Mouse (Mus musculus) hindbrain, embryonic 16.5 days (tissue): ENCODE measurements around the gene Spp2. TPM values are rescaled to one million over a fixed set of nuclear protein-coding genes. Genes with fewer than 3 reads are reported as not detected.
A peak's percentile ranks its signal among the peaks of the same experiment; 100 is the strongest.

ENCODE experiments used
- ATAC-seq: fragments of 200-750 bp; cut with Nextera tagmentation; 2 replicates; pipeline ENCODE4 v1.8.0; 2017; ENCODE audit warnings: moderate TSS enrichment, moderate library complexity
- H3K27ac ChIP-seq: fragments of 300-500 bp; sonication (generic); 2 replicates; pipeline ENCODE4 v1.5.1; 2014; ENCODE audit warnings: low read depth, mild to moderate bottlenecking, control low read depth, low read length, moderate library complexity
- H3K27me3 ChIP-seq: fragments of 300-500 bp; sonication (generic); replicated peaks from 2 replicates; pipeline ENCODE4 v1.6.1; 2014; ENCODE audit warnings: low read length; ENCODE audit not compliant: control insufficient read depth, insufficient read depth
- H3K36me3 ChIP-seq: fragments of 300-500 bp; sonication (generic); 2 replicates; pipeline ENCODE4 v1.6.1; 2014; ENCODE audit warnings: mild to moderate bottlenecking, low read length, moderate library complexity, mixed read lengths; ENCODE audit not compliant: control insufficient read depth, insufficient read depth
- H3K4me1 ChIP-seq: fragments of 300-500 bp; sonication (generic); 2 replicates; pipeline ENCODE4 v1.6.1; 2014; ENCODE audit warnings: low read depth, low read length; ENCODE audit not compliant: control insufficient read depth, insufficient read depth
- H3K4me2 ChIP-seq: fragments of 300-500 bp; sonication (generic); 2 replicates; pipeline ENCODE4 v1.6.1; 2014; ENCODE audit warnings: mild to moderate bottlenecking, low read length, control low read depth, moderate library complexity
- H3K4me3 ChIP-seq: fragments of 300-500 bp; sonication (generic); 2 replicates; pipeline ENCODE4 v1.5.1; 2014; ENCODE audit warnings: mild to moderate bottlenecking, low read length, control low read depth, moderate library complexity
- H3K9ac ChIP-seq: fragments of 300-500 bp; sonication (generic); 2 replicates; pipeline ENCODE4 v1.6.1; 2014; ENCODE audit warnings: low read depth, mild to moderate bottlenecking, control low read depth, low read length, moderate library complexity
- H3K9me3 ChIP-seq: fragments of 300-500 bp; sonication (generic); 2 replicates; pipeline ENCODE4 v1.6.1; 2014; ENCODE audit warnings: mild to moderate bottlenecking, low read length, moderate library complexity; ENCODE audit not compliant: control insufficient read depth
- WGBS: fragments of 180-500 bp; shearing (Covaris S2); extraction: QIAGEN DNeasy Blood & Tissue Kit; methylation state at CpG from one replicate; pipeline ENCODE4 v1.1.7; 2014; 5-methylcytosine and 5-hydroxymethylcytosine counted together
- polyA plus RNA-seq: library from polyadenylated mRNA; unstranded; fragments of >200 nt; fragmentation: Nextera tagmentation; extraction: Ambion mirVana; gene quantifications from 2 replicates; pipeline ENCODE4 v1.2.1, GENCODE M21; 2015

Gene Spp2
- 0.28 TPM in 1 of 2 replicates, not detected in the other for polyA plus RNA-seq

GRCm38 (mm10) chr1:88406807-88407198, at the start of gene Spp2:
Gene Spp2 (plus strand): TSS chr1:88406961.
- Histone ChIP-seq H3K9ac (no peak within 1 kb of the TSS), H3K4me3 (no peak within 1 kb of the TSS), H3K27me3 (no peaks in the 10 kb centered on the region), H3K4me1 (peaks cover 4% of the 10 kb centered on the region), H3K27ac (no peak within 1 kb of the TSS), H3K9me3 (no peaks in the 10 kb centered on the region), H3K36me3 (no peaks in the 10 kb centered on the region), H3K4me2 (no peak within 1 kb of the TSS)
- 74% methylated on average over 5 of the region's 5 CpGs for WGBS
- ATAC-seq: no peak

- Histone ChIP-seq H3K9ac (0 out of 2 replicates have a peak overlapping the region, but pooled peaks have one; percentile 28), H3K36me3 (no peaks in the 10 kb centered on the region), H3K4me3 (no peak overlapping the region), H3K4me2 (no peak overlapping the region), H3K27ac (peak overlapping the region; percentile 4; the same call in 1 of the 2 replicates), H3K4me1 (no peaks in the 10 kb centered on the region), H3K27me3 (no peaks in the 10 kb centered on the region), H3K9me3 (no peaks in the 10 kb centered on the region)
- 55% methylated on average over 6 of the region's 6 CpGs for WGBS
- peak; percentile 86 for ATAC-seq
Measured at GRCm38 (mm10) chr1:88357458-88358090, 49.2 kb upstream of the Spp2 start.

- Histone ChIP-seq H3K36me3 (no peaks in the 10 kb centered on the region), H3K9me3 (no peaks in the 10 kb centered on the region), H3K4me2 (no peak overlapping the region), H3K9ac (no peak overlapping the region), H3K4me3 (no peak overlapping the region), H3K27me3 (no peaks in the 10 kb centered on the region), H3K27ac (no peak overlapping the region; the same call in 1 of the 2 replicates), H3K4me1 (no peaks in the 10 kb centered on the region)
- WGBS: 72% methylated on average over 7 of the region's 7 CpGs
- ATAC-seq: peak; percentile 40; the same call in 1 of the 2 replicates
Measured at GRCm38 (mm10) chr1:88358102-88358654, 48.6 kb upstream of the Spp2 start.

GRCm38 (mm10) chr1:88361085-88361484, 45.7 kb upstream of the Spp2 start:
- Histone ChIP-seq H3K36me3 (no peaks in the 10 kb centered on the region), H3K4me3 (no peak overlapping the region), H3K4me2 (no peak overlapping the region), H3K27ac (no peak overlapping the region), H3K4me1 (no peaks in the 10 kb centered on the region), H3K9me3 (no peaks in the 10 kb centered on the region), H3K9ac (no peak overlapping the region), H3K27me3 (no peaks in the 10 kb centered on the region)
- ATAC-seq: no peak
- 53% methylated on average over 4 of the region's 4 CpGs for WGBS

GRCm38 (mm10) chr1:88366881-88367644, 39.7 kb upstream of the Spp2 start:
- no peak overlapping the region for H3K4me3 ChIP-seq
- WGBS: 79% methylated on average over 11 of the region's 11 CpGs

GRCm38 (mm10) chr1:88378446-88378845, 28.3 kb upstream of the Spp2 start:
- no peak overlapping the region for H3K4me2 ChIP-seq
- H3K4me1 ChIP-seq: no peaks in the 10 kb centered on the region
- 87% methylated on average over 1 of the region's 1 CpGs for WGBS
- no peaks in the 10 kb centered on the region for H3K27me3 ChIP-seq
- no peak overlapping the region for H3K4me3 ChIP-seq
- H3K9ac ChIP-seq: no peak overlapping the region
- no peak overlapping the region for H3K27ac ChIP-seq
- H3K9me3 ChIP-seq: no peaks in the 10 kb centered on the region
- no peak for ATAC-seq
- no peaks in the 10 kb centered on the region for H3K36me3 ChIP-seq

More at GRCm38 (mm10) chr1:88366881-88367644, 39.7 kb upstream of the Spp2 start:
- no peaks in the 10 kb centered on the region for H3K36me3 ChIP-seq
- ATAC-seq: no peak
- no peak overlapping the region for H3K4me2 ChIP-seq
- no peak overlapping the region for H3K9ac ChIP-seq
- no peaks in the 10 kb centered on the region for H3K9me3 ChIP-seq
- no peaks in the 10 kb centered on the region for H3K27me3 ChIP-seq
- no peaks in the 10 kb centered on the region for H3K4me1 ChIP-seq
- H3K27ac ChIP-seq: no peak overlapping the region

- H3K4me2 ChIP-seq: no peak overlapping the region
- H3K27ac ChIP-seq: no peak overlapping the region
- H3K4me3 ChIP-seq: no peak overlapping the region
- H3K9ac ChIP-seq: no peak overlapping the region
- 74% methylated on average over 4 of the region's 4 CpGs for WGBS
- no peaks in the 10 kb centered on the region for H3K27me3 ChIP-seq
- no peaks in the 10 kb centered on the region for H3K36me3 ChIP-seq
- H3K4me1 ChIP-seq: no peaks in the 10 kb centered on the region
- no peaks in the 10 kb centered on the region for H3K9me3 ChIP-seq
- ATAC-seq: no peak
Measured at GRCm38 (mm10) chr1:88391632-88392031, 15.1 kb upstream of the Spp2 start.

GRCm38 (mm10) chr1:88393321-88393720, 13.4 kb upstream of the Spp2 start:
- no peak overlapping the region for H3K4me2 ChIP-seq
- H3K9ac ChIP-seq: no peak overlapping the region
- 81% methylated on average over 5 of the region's 5 CpGs for WGBS
- no peaks in the 10 kb centered on the region for H3K4me1 ChIP-seq
- ATAC-seq: no peak
- no peak overlapping the region for H3K4me3 ChIP-seq
- H3K36me3 ChIP-seq: no peaks in the 10 kb centered on the region
- no peaks in the 10 kb centered on the region for H3K9me3 ChIP-seq
- no peak overlapping the region for H3K27ac ChIP-seq
- H3K27me3 ChIP-seq: no peaks in the 10 kb centered on the region

- no peak overlapping the region for H3K4me3 ChIP-seq
- no peaks in the 10 kb centered on the region for H3K36me3 ChIP-seq
- H3K4me1 ChIP-seq: peaks cover 4% of the 10 kb centered on the region
- no peaks in the 10 kb centered on the region for H3K9me3 ChIP-seq
- H3K27me3 ChIP-seq: no peaks in the 10 kb centered on the region
- no peak overlapping the region for H3K9ac ChIP-seq
- H3K27ac ChIP-seq: no peak overlapping the region
- WGBS: 86% methylated on average over 3 of the region's 3 CpGs
- ATAC-seq: no peak
- no peak overlapping the region for H3K4me2 ChIP-seq
Measured at GRCm38 (mm10) chr1:88403378-88403777, 3.4 kb upstream of the Spp2 start.
